Mouse (Mus musculus): ENCODE results near the gene Ccar1.
"Not testable (repeated sequence)": the region's sequence is repeated elsewhere in the genome, so short reads cannot be mapped to it uniquely, and the experiment has no call there.

Ccar1 gene

GRCm38 (mm10) chr10:62792177-62793090, at the start of gene Ccar1:
Ccar1 (minus strand) TSS chr10:62792286.
- peak; percentile 97 to 98 for DNase-seq (ENCODE audit: low spot score in 2 of 2)

- no peak for DNase-seq (ENCODE audit: low spot score in 2 of 2)
These were observed 48.6 kb upstream of the Ccar1 start for GRCm38 (mm10) chr10:62840687-62841086.

GRCm38 (mm10) chr10:62837987-62838386, 45.9 kb upstream of the Ccar1 start:
- DNase-seq (ENCODE audit: low spot score in 2 of 2) = no peak

GRCm38 (mm10) chr10:62832783-62833182, 40.7 kb upstream of the Ccar1 start:
- no peak for DNase-seq (ENCODE audit: low spot score in 2 of 2)

GRCm38 (mm10) chr10:62831546-62831945, 39.5 kb upstream of the Ccar1 start:
- DNase-seq (ENCODE audit: low spot score in 2 of 2) = no peak

GRCm38 (mm10) chr10:62824474-62824873, 32.4 kb upstream of the Ccar1 start:
- DNase-seq (ENCODE audit: low spot score in 2 of 2) = no peak

GRCm38 (mm10) chr10:62823431-62823830, 31.3 kb upstream of the Ccar1 start:
- no peak for DNase-seq (ENCODE audit: low spot score in 2 of 2)

GRCm38 (mm10) chr10:62810010-62810409, 17.9 kb upstream of the Ccar1 start:
- DNase-seq (ENCODE audit: low spot score in 2 of 2) = no peak

GRCm38 (mm10) chr10:62808766-62809165, 16.7 kb upstream of the Ccar1 start:
- no peak for DNase-seq (ENCODE audit: low spot score in 2 of 2)

GRCm38 (mm10) chr10:62808316-62808715, 16.2 kb upstream of the Ccar1 start:
- DNase-seq (ENCODE audit: low spot score in 2 of 2) = no peak

- DNase-seq (ENCODE audit: low spot score in 2 of 2) = no peak
These were observed 12.0 kb upstream of the Ccar1 start for GRCm38 (mm10) chr10:62804106-62804505.

- no peak for DNase-seq (ENCODE audit: low spot score in 2 of 2)
These were observed 11.2 kb upstream of the Ccar1 start for GRCm38 (mm10) chr10:62803296-62803695.

GRCm38 (mm10) chr10:62794221-62794620, 2.1 kb upstream of the Ccar1 start:
- DNase-seq (ENCODE audit: low spot score in 2 of 2) = no peak

- DNase-seq (ENCODE audit: low spot score in 2 of 2) = no peak
These were observed 986 bp upstream of the Ccar1 start for GRCm38 (mm10) chr10:62793091-62793453.

- peak; percentile 22 to 32 for DNase-seq (ENCODE audit: low spot score in 2 of 2)
These were observed 572 bp downstream of the Ccar1 start for GRCm38 (mm10) chr10:62791251-62792176.

GRCm38 (mm10) chr10:62781776-62782175, 10.3 kb downstream of the Ccar1 start:
- not testable (repeated sequence) for DNase-seq (ENCODE audit: low spot score in 2 of 2)

GRCm38 (mm10) chr10:62750781-62751180, 41.3 kb downstream of the Ccar1 start:
- DNase-seq (ENCODE audit: low spot score in 2 of 2) = no peak

- DNase-seq (ENCODE audit: low spot score in 2 of 2) = no peak
These were observed 51.9 kb downstream of the Ccar1 start for GRCm38 (mm10) chr10:62739961-62740737.

- no peak for DNase-seq (ENCODE audit: low spot score in 2 of 2)
These were observed 55.0 kb downstream of the Ccar1 start for GRCm38 (mm10) chr10:62736965-62737688.

- DNase-seq (ENCODE audit: low spot score in 2 of 2) = no peak
These were observed 61.3 kb downstream of the Ccar1 start for GRCm38 (mm10) chr10:62730826-62731225.

Measured in urinary bladder, adult 18-20 months (tissue).